Mouse (Mus musculus): ENCODE measurements around the gene Atp5mpl. TPM values are rescaled to one million over a fixed set of nuclear protein-coding genes. Genes with fewer than 3 reads are reported as not detected.

The Atp5mpl gene
- 1,018 TPM for polyA plus RNA-seq (2014; fragmentation: Illumina TruSeq; extraction: RNeasy Lipid Tissue Mini Kit (QIAGEN cat#74804); ENCODE audit: low replicate concordance)

GRCm38 (mm10) chr12:111966683-111967173 is at the start of gene Atp5mpl:
TSS of gene Atp5mpl (minus strand) at chr12:111966977.

DNA sequence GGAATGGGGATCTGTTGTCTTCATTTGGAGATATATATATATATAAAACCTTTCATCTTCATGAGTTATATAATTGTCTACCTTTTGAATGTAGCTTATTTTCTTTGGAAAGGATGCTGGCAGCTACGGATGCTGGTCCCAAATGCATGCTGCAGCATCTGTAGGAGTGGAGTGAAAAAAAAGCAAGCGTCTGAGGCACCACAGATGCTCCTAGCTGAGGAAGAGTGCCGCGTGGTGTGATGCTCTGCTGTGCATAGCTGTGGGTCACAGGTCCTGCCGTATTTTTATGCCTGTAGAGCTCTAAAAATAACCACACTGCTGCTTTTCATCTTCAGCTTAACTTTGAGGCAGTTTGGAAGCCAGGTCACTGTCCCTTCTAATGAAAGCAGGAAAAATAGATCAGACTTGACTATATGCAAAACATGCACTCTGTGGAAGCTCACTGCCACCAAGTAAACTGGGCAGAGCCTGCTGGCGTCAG is 14.2 kb upstream of the Atp5mpl start, which contains the start of gene Rd3l:
TSS of gene Rd3l (minus strand) at position 431 of the 481 bp plus-strand sequence.

DNA sequence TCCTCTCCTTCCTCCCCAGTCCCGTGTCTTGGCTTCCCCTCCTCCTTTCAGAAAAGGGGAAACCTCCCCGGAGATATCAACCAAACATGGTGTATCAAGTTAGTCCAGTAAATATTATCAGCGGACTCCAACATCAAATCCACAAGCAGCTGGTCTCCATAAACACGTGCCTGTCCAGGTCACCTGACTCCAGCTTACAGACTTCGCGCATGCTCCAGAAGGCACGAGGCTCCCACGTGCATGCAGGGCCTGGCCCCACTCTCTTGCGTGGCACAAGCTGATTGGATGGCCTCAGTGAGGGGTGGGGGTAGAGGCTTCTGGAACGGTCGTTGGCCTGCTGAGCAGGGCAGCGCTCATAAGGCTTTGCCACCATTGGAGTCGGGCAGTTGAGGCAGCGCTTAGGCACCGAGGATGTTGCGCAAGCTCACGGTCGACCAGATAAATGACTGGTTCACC is 4.5 kb upstream of the Atp5mpl start, which contains the start of gene Tdrd9:
TSS of gene Tdrd9 (plus strand) at position 329 of the 456 bp plus-strand sequence.

Other genes with a start within 250 kb of the Atp5mpl start
- 2.2 TPM for gene Klc1, start 208.1 kb downstream of the Atp5mpl start, polyA plus RNA-seq (2014; fragmentation: Illumina TruSeq; extraction: RNeasy Lipid Tissue Mini Kit (QIAGEN cat#74804); ENCODE audit: low replicate concordance)
- gene Xrcc3, start 153.1 kb downstream of the Atp5mpl start, polyA plus RNA-seq (2014; fragmentation: Illumina TruSeq; extraction: RNeasy Lipid Tissue Mini Kit (QIAGEN cat#74804); ENCODE audit: low replicate concordance): not detected
- 15.7 TPM for gene Zfyve21, start 152.8 kb downstream of the Atp5mpl start, polyA plus RNA-seq (2014; fragmentation: Illumina TruSeq; extraction: RNeasy Lipid Tissue Mini Kit (QIAGEN cat#74804); ENCODE audit: low replicate concordance)
- 4.7 TPM for gene Ppp1r13b, start 58.9 kb downstream of the Atp5mpl start, polyA plus RNA-seq (2014; fragmentation: Illumina TruSeq; extraction: RNeasy Lipid Tissue Mini Kit (QIAGEN cat#74804); ENCODE audit: low replicate concordance)
- gene Tdrd9, start 4.6 kb upstream of the Atp5mpl start, polyA plus RNA-seq (2014; fragmentation: Illumina TruSeq; extraction: RNeasy Lipid Tissue Mini Kit (QIAGEN cat#74804); ENCODE audit: low replicate concordance): not detected
- gene Rd3l, start 14.3 kb upstream of the Atp5mpl start, polyA plus RNA-seq (2014; fragmentation: Illumina TruSeq; extraction: RNeasy Lipid Tissue Mini Kit (QIAGEN cat#74804); ENCODE audit: low replicate concordance): not detected
- gene Aspg, start 139.7 kb upstream of the Atp5mpl start, polyA plus RNA-seq (2014; fragmentation: Illumina TruSeq; extraction: RNeasy Lipid Tissue Mini Kit (QIAGEN cat#74804); ENCODE audit: low replicate concordance): not detected
- not detected for gene Kif26a, start 179.2 kb upstream of the Atp5mpl start, polyA plus RNA-seq (2014; fragmentation: Illumina TruSeq; extraction: RNeasy Lipid Tissue Mini Kit (QIAGEN cat#74804); ENCODE audit: low replicate concordance)